Mouse (Mus musculus): ENCODE data around the gene Smchd1. TPM values are rescaled to one million over a fixed set of nuclear protein-coding genes. Genes with fewer than 3 reads are reported as not detected.
"Not testable (repeated sequence)": the region's sequence is repeated elsewhere in the genome, so short reads cannot be mapped to it uniquely, and the experiment has no call there.

The Smchd1 gene
- total RNA-seq, 2 experiments from 2014 or later, result 30.7 to 32.0 TPM

GRCm38 (mm10) chr17:71459818-71460217 lies 15.3 kb downstream of the Smchd1 start, which contains the start of gene Gm4707:
Gene Gm4707, minus strand, starts transcription at chr17:71459918.
- no peak for DNase-seq (ENCODE audit: low spot score in 2 of 2)
- intact Hi-C loops (cut with DNase I), result no loop called here

- intact Hi-C loops (cut with DNase I); DNase-seq (ENCODE audit: low spot score in 2 of 2): not testable (repeated sequence)
Observed at GRCm38 (mm10) chr17:71457361-71457760, 17.8 kb downstream of the Smchd1 start.

GRCm38 (mm10) chr17:71445191-71445590 lies 30.0 kb downstream of the Smchd1 start:
- intact Hi-C loops (cut with DNase I), result no loop called here
- DNase-seq (ENCODE audit: low spot score in 2 of 2), result no peak

- intact Hi-C loops (cut with DNase I), result no loop called here
- peak; percentile 10 to 61 for DNase-seq (ENCODE audit: low spot score in 2 of 2)
Observed at GRCm38 (mm10) chr17:71444718-71445117, 30.4 kb downstream of the Smchd1 start.

GRCm38 (mm10) chr17:71444126-71444525 lies 31.0 kb downstream of the Smchd1 start:
- DNase-seq (ENCODE audit: low spot score in 2 of 2), result no peak
- intact Hi-C loops (cut with DNase I), result no loop called here

- DNase-seq (ENCODE audit: low spot score in 2 of 2), result no peak
- intact Hi-C loops (cut with DNase I), result no loop called here
Observed at GRCm38 (mm10) chr17:71443273-71443672, 31.9 kb downstream of the Smchd1 start.

GRCm38 (mm10) chr17:71422502-71422901 lies 52.6 kb downstream of the Smchd1 start:
- DNase-seq (ENCODE audit: low spot score in 2 of 2); intact Hi-C loops (cut with DNase I): not testable (repeated sequence)

- intact Hi-C loops (cut with DNase I); DNase-seq (ENCODE audit: low spot score in 2 of 2): not testable (repeated sequence)
Observed at GRCm38 (mm10) chr17:71419448-71419847, 55.7 kb downstream of the Smchd1 start.

GRCm38 (mm10) chr17:71417008-71417407 lies 58.1 kb downstream of the Smchd1 start:
- intact Hi-C loops (cut with DNase I), result no loop called here
- DNase-seq (ENCODE audit: low spot score in 2 of 2), result no peak

GRCm38 (mm10) chr17:71387401-71387800 lies 87.7 kb downstream of the Smchd1 start:
- intact Hi-C loops (cut with DNase I), result no loop called here

GRCm38 (mm10) chr17:71380346-71380745 lies 94.8 kb downstream of the Smchd1 start:
- intact Hi-C loops (cut with DNase I), result no loop called here
- DNase-seq (ENCODE audit: low spot score in 2 of 2), result no peak

More at GRCm38 (mm10) chr17:71387401-71387800, 87.7 kb downstream of the Smchd1 start:
- no peak for DNase-seq (ENCODE audit: low spot score in 2 of 2)

GRCm38 (mm10) chr17:71377901-71378300 lies 97.2 kb downstream of the Smchd1 start:
- intact Hi-C loops (cut with DNase I), result no loop called here

GRCm38 (mm10) chr17:71355526-71355925 lies 119.6 kb downstream of the Smchd1 start:
- intact Hi-C loops (cut with DNase I), result no loop called here

More at GRCm38 (mm10) chr17:71377901-71378300, 97.2 kb downstream of the Smchd1 start:
- no peak for DNase-seq (ENCODE audit: low spot score in 2 of 2)

GRCm38 (mm10) chr17:71354205-71354604 lies 120.9 kb downstream of the Smchd1 start:
- DNase-seq (ENCODE audit: low spot score in 2 of 2), result no peak
- intact Hi-C loops (cut with DNase I), result no loop called here

More at GRCm38 (mm10) chr17:71355526-71355925, 119.6 kb downstream of the Smchd1 start:
- no peak for DNase-seq (ENCODE audit: low spot score in 2 of 2)

- no peak for DNase-seq (ENCODE audit: low spot score in 2 of 2)
- intact Hi-C loops (cut with DNase I), result no loop called here
Observed at GRCm38 (mm10) chr17:71348188-71348587, 127.0 kb downstream of the Smchd1 start.

GRCm38 (mm10) chr17:71342006-71342405 lies 133.1 kb downstream of the Smchd1 start:
- no peak for DNase-seq (ENCODE audit: low spot score in 2 of 2)
- intact Hi-C loops (cut with DNase I), result no loop called here

GRCm38 (mm10) chr17:71338627-71339026 lies 136.5 kb downstream of the Smchd1 start:
- intact Hi-C loops (cut with DNase I), result no loop called here
- DNase-seq (ENCODE audit: low spot score in 2 of 2), result no peak

- intact Hi-C loops (cut with DNase I), result no loop called here
- DNase-seq (ENCODE audit: low spot score in 2 of 2), result no peak
Observed at GRCm38 (mm10) chr17:71337546-71337945, 137.6 kb downstream of the Smchd1 start.

GRCm38 (mm10) chr17:71336421-71336820 lies 138.7 kb downstream of the Smchd1 start:
- no peak for DNase-seq (ENCODE audit: low spot score in 2 of 2)
- intact Hi-C loops (cut with DNase I), result no loop called here

- DNase-seq (ENCODE audit: low spot score in 2 of 2), result no peak
Observed at GRCm38 (mm10) chr17:71332298-71332697, 142.8 kb downstream of the Smchd1 start.

GRCm38 (mm10) chr17:71320731-71321130 lies 154.4 kb downstream of the Smchd1 start:
- intact Hi-C loops (cut with DNase I); DNase-seq (ENCODE audit: low spot score in 2 of 2): not testable (repeated sequence)

More at GRCm38 (mm10) chr17:71332298-71332697, 142.8 kb downstream of the Smchd1 start:
- intact Hi-C loops (cut with DNase I), result no loop called here

- DNase-seq (ENCODE audit: low spot score in 2 of 2), result no peak
- intact Hi-C loops (cut with DNase I), result no loop called here
Observed at GRCm38 (mm10) chr17:71319361-71319760, 155.8 kb downstream of the Smchd1 start.

Data from left cerebral cortex, postnatal 25 days (tissue).